Mouse (Mus musculus) NIH3T3 (cell line): Measurements from ENCODE around the gene H2al1b.
"Not testable (repeated sequence)": the region's sequence is repeated elsewhere in the genome, so short reads cannot be mapped to it uniquely, and the experiment has no call there.

Source experiments
- DNase-seq: peaks from one replicate; pipeline ENCODE4 v3.0.0-alpha.2; 2012; ENCODE audit warnings: low read depth

Gene H2al1b

GRCm38 (mm10) chrX:11302132-11302531, at the start of gene H2al1b:
H2al1b (plus strand) TSS chrX:11302432.
- DNase-seq: not testable (repeated sequence)

- DNase-seq: no peak
These were observed 48.2 kb upstream of the H2al1b start for GRCm38 (mm10) chrX:11254062-11254461.

GRCm38 (mm10) chrX:11254521-11255207, 47.6 kb upstream of the H2al1b start:
- no peak for DNase-seq

GRCm38 (mm10) chrX:11255564-11256360, 46.5 kb upstream of the H2al1b start:
- no peak for DNase-seq

- no peak for DNase-seq
These were observed 37.3 kb upstream of the H2al1b start for GRCm38 (mm10) chrX:11264918-11265317.

- no peak for DNase-seq
These were observed 34.4 kb upstream of the H2al1b start for GRCm38 (mm10) chrX:11267791-11268190.

GRCm38 (mm10) chrX:11269074-11269473, 33.2 kb upstream of the H2al1b start:
- no peak for DNase-seq

- no peak for DNase-seq
These were observed 29.0 kb upstream of the H2al1b start for GRCm38 (mm10) chrX:11273190-11273589.

- no peak for DNase-seq
These were observed 25.1 kb upstream of the H2al1b start for GRCm38 (mm10) chrX:11277083-11277482.

GRCm38 (mm10) chrX:11280741-11281140, 21.5 kb upstream of the H2al1b start:
- no peak for DNase-seq

- DNase-seq: no peak
These were observed 13.8 kb upstream of the H2al1b start for GRCm38 (mm10) chrX:11288306-11288882.

GRCm38 (mm10) chrX:11289244-11289643, 13.0 kb upstream of the H2al1b start:
- DNase-seq: no peak

- DNase-seq: not testable (repeated sequence)
These were observed 3.3 kb upstream of the H2al1b start, which contains the start of gene H2al1a for GRCm38 (mm10) chrX:11298957-11299356. H2al1a (plus strand) TSS chrX:11299257.

- DNase-seq: not testable (repeated sequence)
These were observed 3.1 kb downstream of the H2al1b start, which contains the start of gene H2al1c for GRCm38 (mm10) chrX:11305355-11305754. H2al1c (plus strand) TSS chrX:11305655.

- not testable (repeated sequence) for DNase-seq
These were observed 6.3 kb downstream of the H2al1b start, which contains the start of gene H2al1d for GRCm38 (mm10) chrX:11308524-11308923. H2al1d (plus strand) TSS chrX:11308824.

GRCm38 (mm10) chrX:11311634-11312033, 9.4 kb downstream of the H2al1b start, which contains the start of gene H2al1e:
H2al1e (plus strand) TSS chrX:11311934.
- DNase-seq: not testable (repeated sequence)

GRCm38 (mm10) chrX:11314858-11315257, 12.6 kb downstream of the H2al1b start, which contains the start of gene H2al1f:
H2al1f (plus strand) TSS chrX:11315158.
- not testable (repeated sequence) for DNase-seq

- DNase-seq: not testable (repeated sequence)
These were observed 15.7 kb downstream of the H2al1b start, which contains the start of gene H2al1g for GRCm38 (mm10) chrX:11317956-11318355. H2al1g (plus strand) TSS chrX:11318256.

- DNase-seq: not testable (repeated sequence)
These were observed 19.0 kb downstream of the H2al1b start, which contains the start of gene H2al1h for GRCm38 (mm10) chrX:11321192-11321591. H2al1h (plus strand) TSS chrX:11321492.

GRCm38 (mm10) chrX:11324359-11324758, 22.1 kb downstream of the H2al1b start, which contains the start of gene H2al1i:
H2al1i (plus strand) TSS chrX:11324659.
- DNase-seq: not testable (repeated sequence)

GRCm38 (mm10) chrX:11327522-11327921, 25.3 kb downstream of the H2al1b start, which contains the start of gene H2al1j:
H2al1j (plus strand) TSS chrX:11327822.
- not testable (repeated sequence) for DNase-seq

- no peak for DNase-seq
These were observed 43.5 kb downstream of the H2al1b start for GRCm38 (mm10) chrX:11345762-11346161.
